Mouse (Mus musculus): ENCODE results near the gene Kdm5c.

DNA sequence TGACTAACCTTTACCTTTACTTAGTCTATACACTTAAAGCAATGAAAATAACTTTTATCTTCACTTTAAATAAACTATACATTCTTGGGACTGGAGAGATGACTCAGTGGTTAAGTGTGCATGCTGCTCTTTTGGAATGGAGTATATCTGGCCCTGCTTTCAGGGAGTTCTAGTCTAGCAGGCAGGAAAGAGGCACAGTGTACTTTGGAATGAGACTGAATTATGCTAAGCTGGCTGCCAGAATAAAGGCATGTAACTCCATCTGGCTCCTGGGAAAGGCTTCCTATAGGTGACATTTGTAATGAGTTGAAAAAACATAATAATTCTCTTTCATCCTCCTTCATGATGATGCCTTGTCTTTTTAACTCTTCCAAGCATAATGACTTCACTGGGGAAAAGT, 45.7 kb upstream of the Kdm5c start:
- TF ChIP-seq CTCF (IDR thresholded peaks at IDR 0.05; ENCODE audit: insufficient read depth, low read length) (no peak), POLR2A (IDR thresholded peaks at IDR 0.05; ENCODE audit: borderline replicate concordance, extremely low read depth, low read depth, low read length) (no peak)

Measured in lung, adult 2 months (tissue).